ENCODE assay signal across 28 mouse cellular contexts in the genomic region with DNA sequence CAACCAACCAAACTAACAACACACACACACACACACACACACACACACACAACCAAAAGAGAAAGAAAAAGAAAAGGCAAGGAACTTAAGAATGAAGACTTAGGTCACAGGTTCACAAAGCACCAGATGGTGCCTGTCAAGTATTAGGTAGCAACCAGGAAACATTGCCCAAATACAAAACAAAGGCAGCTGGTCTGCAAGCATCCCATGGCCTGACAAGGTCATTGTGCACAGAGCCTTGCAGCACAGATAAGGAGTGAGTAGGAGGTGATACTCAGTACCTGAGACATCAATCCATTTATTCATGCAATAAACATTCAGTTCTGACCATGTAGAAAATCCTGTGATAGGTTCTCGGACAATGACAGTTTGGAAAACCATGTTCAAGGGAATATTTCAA.
DNase-seq lines count a peak whose midpoint lies in the region; ATAC-seq and TF ChIP-seq lines count a peak whose summit lies in the region.
"Had no signal": no experiment of that assay in that cellular context is flagged by ENCODE, and none has a peak within 500 bp of the region (broad histone marks: within the 10 kb centered on the region; RNA-seq: fewer than 3 reads in every experiment).

No protein-coding gene starts in this region.

- no peak for TF ChIP-seq POLR2A in ES-Bruce4 (IDR thresholded peaks at IDR 0.05; ENCODE audit: insufficient read depth, low read length)

- H3K36me3 ChIP-seq in kidney, embryonic 14.5 days (ENCODE audit: control insufficient read depth, insufficient read depth, low read length) = no peaks in the 10 kb centered on the region
- H3K36me3 ChIP-seq in ES-Bruce4 (ENCODE audit: control insufficient read depth, insufficient read depth, low read length, poor library complexity, severe bottlenecking) = no peaks in the 10 kb centered on the region
- H3K36me3 ChIP-seq: embryonic facial prominence, embryonic 12.5 days; embryonic facial prominence, embryonic 15.5 days; heart, embryonic 12.5 days; heart, embryonic 15.5 days had no signal

- no peaks in the 10 kb centered on the region for H3K9me3 ChIP-seq in kidney, embryonic 14.5 days (ENCODE audit: control insufficient read depth, low read length)
- no peaks in the 10 kb centered on the region for H3K9me3 ChIP-seq in ES-Bruce4 (replicated peaks; ENCODE audit: control insufficient read depth, insufficient read depth, low read length, poor library complexity, severe bottlenecking)
- H3K9me3 ChIP-seq: embryonic facial prominence, embryonic 12.5 days; embryonic facial prominence, embryonic 15.5 days; heart, embryonic 12.5 days; heart, embryonic 15.5 days had no signal

- peak; percentile 75 for ATAC-seq in kidney, embryonic 14.5 days (ENCODE audit: low FRiP score, low TSS enrichment)
- ATAC-seq: activated CD4-positive, CD25-positive, alpha-beta regulatory T cell, adult 4 months; forebrain, embryonic 14.5 days; forebrain, postnatal 0 days; hindbrain, postnatal 0 days; inflammation-experienced regulatory T-cells, adult 6 months had no signal

- 40% methylated on average over 1 of the region's 1 CpGs for WGBS in kidney, embryonic 14.5 days

- H3K27ac ChIP-seq in kidney, embryonic 14.5 days (ENCODE audit: low read depth, low read length) = no peak overlapping the region
- no peak overlapping the region for H3K27ac ChIP-seq in ES-Bruce4 (ENCODE audit: insufficient read depth, low read length)
- H3K27ac ChIP-seq: embryonic facial prominence, embryonic 12.5 days; embryonic facial prominence, embryonic 15.5 days; heart, embryonic 15.5 days; hindbrain, embryonic 14.5 days; hindbrain, postnatal 0 days had no signal

- no peaks in the 10 kb centered on the region for H3K4me1 ChIP-seq in kidney, embryonic 14.5 days (ENCODE audit: control insufficient read depth, insufficient read depth, low read length)
- no peaks in the 10 kb centered on the region for H3K4me1 ChIP-seq in ES-Bruce4 (ENCODE audit: control insufficient read depth, insufficient read depth, low read length)
- H3K4me1 ChIP-seq: embryonic facial prominence, embryonic 12.5 days; embryonic facial prominence, embryonic 15.5 days; heart, embryonic 12.5 days; heart, embryonic 15.5 days had no signal

- TF ChIP-seq EP300 in ES-Bruce4 (IDR thresholded peaks at IDR 0.05; ENCODE audit: insufficient read depth, low read depth, low read length) = peak; percentile 37; the same call in 1 of the 2 replicates

- no peaks in the 10 kb centered on the region for H3K27me3 ChIP-seq in kidney, embryonic 14.5 days (ENCODE audit: control insufficient read depth, insufficient read depth, low read length)
- no peaks in the 10 kb centered on the region for H3K27me3 ChIP-seq in ES-Bruce4 (ENCODE audit: control insufficient read depth, insufficient read depth, low read length, poor library complexity, severe bottlenecking)
- H3K27me3 ChIP-seq: CH12.LX; embryonic facial prominence, embryonic 12.5 days; embryonic facial prominence, embryonic 15.5 days; heart, embryonic 12.5 days; heart, embryonic 15.5 days had no signal

- H3K9ac ChIP-seq in kidney, embryonic 14.5 days (ENCODE audit: low read depth, low read length) = no peak overlapping the region
- H3K9ac ChIP-seq in ES-Bruce4 (ENCODE audit: low read depth, poor library complexity, severe bottlenecking) = no peak overlapping the region
- H3K9ac ChIP-seq: embryonic facial prominence, embryonic 12.5 days; embryonic facial prominence, embryonic 15.5 days; forebrain, postnatal 0 days; heart, embryonic 12.5 days; heart, embryonic 15.5 days; hindbrain, embryonic 14.5 days had no signal

- H3K4me2 ChIP-seq in kidney, embryonic 14.5 days (replicated peaks; ENCODE audit: low read depth, low read length) = no peak overlapping the region
- H3K4me2 ChIP-seq: embryonic facial prominence, embryonic 12.5 days; embryonic facial prominence, embryonic 15.5 days; heart, embryonic 12.5 days; heart, embryonic 15.5 days; hindbrain, embryonic 14.5 days had no signal

- TF ChIP-seq CTCF in ES-Bruce4 (IDR thresholded peaks at IDR 0.05; ENCODE audit: low read depth, low read length) = no peak

- no peak overlapping the region for H3K4me3 ChIP-seq in kidney, embryonic 14.5 days (ENCODE audit: low read length)
- no peak overlapping the region for H3K4me3 ChIP-seq in ES-Bruce4 (ENCODE audit: low read depth, low read length)
- H3K4me3 ChIP-seq: embryonic facial prominence, embryonic 12.5 days; embryonic facial prominence, embryonic 15.5 days; heart, embryonic 12.5 days; heart, embryonic 15.5 days had no signal

- no peak for DNase-seq in kidney, adult 11 months
- DNase-seq in brain, adult 2 months (ENCODE audit: low read depth, low spot score) = peak; percentile 4
- DNase-seq in mesoderm, embryonic 11.5 days (ENCODE audit: low read depth, low spot score) = peak; percentile 14
- no peak for DNase-seq in ovary, adult 18-20 months (ENCODE audit: low spot score)
- DNase-seq in frontal cortex, adult 2 months (ENCODE audit: extremely low spot score in 1 of 2, low spot score in 1 of 2) = no peak
- DNase-seq: adrenal gland, adult 8-10 months; adrenal gland, postnatal 25 days; B cell, adult 2 months; cerebellum, adult 18-20 months; cerebellum, adult 9-10 months; cerebellum, postnatal 14 days; forebrain, postnatal 0 days; gastrocnemius, postnatal 25 days; heart, adult 18-20 months; heart, postnatal 10 days; heart, postnatal 36 days had no signal

Comparison
In these comparisons a context has a peak if more than half of its experiments do, and no peak if none do; other contexts are left out.
1. DNase-seq: peak in brain, adult 2 months (single experiment) and mesoderm, embryonic 11.5 days (single experiment); none in kidney, adult 11 months (single experiment), ovary, adult 18-20 months (single experiment) and frontal cortex, adult 2 months (0 of 2).